Mouse (Mus musculus) liver, embryonic 18 days (tissue): ENCODE measurements around the gene Lmo2. TPM values are rescaled to one million over a fixed set of nuclear protein-coding genes. Genes with fewer than 3 reads are reported as not detected.

Source experiments
- polyA plus RNA-seq: library from polyadenylated mRNA; depleted of rRNA; stranded (reverse); fragments of >200 nt; gene quantifications from 2 replicates; pipeline ENCODE4 v1.2.3, GENCODE M21; 2012; rRNA removed

The Lmo2 gene
- polyA plus RNA-seq: 72.3 and 76.6 TPM in 2 replicates

GRCm38 (mm10) chr2:103957649-103958546 is at the start of gene Lmo2:
Gene Lmo2 (plus strand): TSS chr2:103957986.

GRCm38 (mm10) chr2:104027458-104028138 is 69.8 kb downstream of the Lmo2 start, which contains the start of gene Fbxo3:
Gene Fbxo3 (plus strand): TSS chr2:104027721.

DNA sequence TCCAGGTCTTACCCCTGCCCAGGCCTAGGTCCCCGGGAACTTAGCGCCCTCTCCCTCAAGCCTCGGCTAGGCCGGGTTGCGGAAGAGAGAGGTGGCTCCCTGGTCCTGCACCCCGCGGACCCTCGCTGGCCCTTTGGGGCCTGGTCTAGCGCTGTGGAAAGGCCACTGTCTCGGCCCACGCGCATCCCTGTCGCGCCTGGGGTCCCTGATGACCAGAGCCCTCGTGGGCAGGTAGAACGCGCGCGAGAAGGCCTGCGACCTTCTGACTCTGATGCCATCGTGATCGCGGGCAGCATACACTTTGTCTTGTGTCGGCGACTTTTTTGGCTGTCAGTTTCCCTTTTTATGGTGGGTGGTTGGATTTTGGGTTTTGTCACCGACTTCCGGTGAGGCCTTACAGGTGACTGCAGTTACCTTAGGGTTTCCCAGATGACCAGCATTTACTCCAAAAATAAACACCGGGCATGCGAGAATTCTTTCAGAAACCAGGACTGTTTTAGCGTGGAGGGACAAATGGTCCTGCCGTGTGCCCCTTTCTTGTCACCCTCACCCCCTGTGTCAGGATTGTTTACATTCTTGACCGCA is 70.4 kb downstream of the Lmo2 start, which contains the start of gene 4931422A03Rik:
TSS of gene 4931422A03Rik (minus strand) at position 223 of the 585 bp plus-strand sequence.

Other genes with a start within 250 kb of the Lmo2 start
- 12.5 and 16.5 TPM in 2 replicates for gene Nat10, start 196.7 kb upstream of the Lmo2 start, polyA plus RNA-seq
- 63.6 and 66.8 TPM in 2 replicates for gene Caprin1, start 160.3 kb upstream of the Lmo2 start, polyA plus RNA-seq
- 29.6 and 30.0 TPM in 2 replicates for gene Fbxo3, start 69.7 kb downstream of the Lmo2 start, polyA plus RNA-seq
- 0.16 TPM in 1 of 2 replicates, not detected in the other for gene 4931422A03Rik, start 70.4 kb downstream of the Lmo2 start, polyA plus RNA-seq
- 0.04 and 0.07 TPM in 2 replicates for gene Gm10912, start 107.8 kb downstream of the Lmo2 start, polyA plus RNA-seq
- not detected in 2 replicates for gene Gm10799, start 110.6 kb downstream of the Lmo2 start, polyA plus RNA-seq
- gene Cd59b, start 111.9 kb downstream of the Lmo2 start, polyA plus RNA-seq: 4.6 and 4.7 TPM in 2 replicates
- 39.7 and 40.0 TPM in 2 replicates for gene Cd59a, start 137.8 kb downstream of the Lmo2 start, polyA plus RNA-seq
- gene A930018P22Rik, start 164.8 kb downstream of the Lmo2 start, polyA plus RNA-seq: 0.08 and 0.11 TPM in 2 replicates